Mouse (Mus musculus) neural tube, embryonic 13.5 days (tissue): ENCODE results near the gene Ift27. TPM values are rescaled to one million over a fixed set of nuclear protein-coding genes. Genes with fewer than 3 reads are reported as not detected.

Experiments used
- ATAC-seq: fragments of 200-750 bp; cut with Nextera tagmentation; 2 replicates; pipeline ENCODE4 v1.8.0; 2017; ENCODE audit warnings: low read depth, mild to moderate bottlenecking, moderate TSS enrichment, moderate library complexity
- H3K27ac ChIP-seq: fragments of 300-500 bp; sonication (generic); replicated peaks from 2 replicates; pipeline ENCODE4 v1.5.1; 2015; ENCODE audit warnings: moderate library complexity, mild to moderate bottlenecking, inconsistent platforms
- H3K27me3 ChIP-seq: fragments of 300-500 bp; sonication (generic); 2 replicates; pipeline ENCODE4 v1.6.1; 2015; ENCODE audit warnings: mild to moderate bottlenecking, inconsistent platforms
- H3K36me3 ChIP-seq: fragments of 300-500 bp; sonication (generic); 2 replicates; pipeline ENCODE4 v1.6.1; 2015; ENCODE audit warnings: mild to moderate bottlenecking, inconsistent platforms
- H3K4me1 ChIP-seq: fragments of 300-500 bp; sonication (generic); replicated peaks from 2 replicates; pipeline ENCODE4 v1.6.1; 2015; ENCODE audit warnings: inconsistent platforms
- H3K4me2 ChIP-seq: fragments of 300-500 bp; sonication (generic); 2 replicates; pipeline ENCODE4 v1.6.1; 2015; ENCODE audit warnings: inconsistent platforms, mild to moderate bottlenecking, moderate library complexity
- H3K4me3 ChIP-seq: fragments of 300-500 bp; sonication (generic); 2 replicates; pipeline ENCODE4 v1.5.1; 2015; ENCODE audit warnings: mild to moderate bottlenecking, inconsistent platforms
- H3K9ac ChIP-seq: fragments of 300-500 bp; sonication (generic); 2 replicates; pipeline ENCODE4 v1.6.1; 2015; ENCODE audit warnings: moderate library complexity, mild to moderate bottlenecking, inconsistent platforms
- H3K9me3 ChIP-seq: fragments of 300-500 bp; sonication (generic); 2 replicates; pipeline ENCODE4 v1.6.1; 2016; ENCODE audit warnings: inconsistent platforms
- WGBS: fragments of 180-500 bp; shearing (Covaris S2); methylation state at CpG from one replicate; pipeline ENCODE4 v1.1.7; 2015; 5-methylcytosine and 5-hydroxymethylcytosine counted together
- polyA plus RNA-seq: library from polyadenylated mRNA; unstranded; fragments of >200 nt; fragmentation: Nextera tagmentation; extraction: Ambion mirVana; gene quantifications from 2 replicates; pipeline ENCODE4 v1.2.1, GENCODE M21; 2015

Gene Ift27
- polyA plus RNA-seq, 1 experiment from 2014 or later: 96.9 TPM

GRCm38 (mm10) chr15:78170708-78171107, 3.2 kb downstream of the Ift27 start:
- 89% methylated on average over 15 of the region's 15 CpGs for WGBS
- Histone ChIP-seq H3K9me3 (no peaks in the 10 kb centered on the region), H3K4me3 (no peak overlapping the region), H3K4me1 (peaks cover 30% of the 10 kb centered on the region), H3K9ac (peak overlapping the region; percentile 12; the same call in 1 of the 2 replicates), H3K27me3 (no peaks in the 10 kb centered on the region), H3K36me3 (peaks cover 11% of the 10 kb centered on the region; the same call in 1 of the 2 replicates), H3K27ac (no peak overlapping the region), H3K4me2 (no peak overlapping the region)
- ATAC-seq: no peak

- no peak for ATAC-seq
- Histone ChIP-seq H3K9ac (no peak overlapping the region), H3K36me3 (peaks cover 21% of the 10 kb centered on the region; the same call in 1 of the 2 replicates), H3K9me3 (no peaks in the 10 kb centered on the region), H3K4me2 (no peak overlapping the region), H3K27me3 (no peaks in the 10 kb centered on the region), H3K4me3 (no peak overlapping the region), H3K27ac (no peak overlapping the region), H3K4me1 (peaks cover 24% of the 10 kb centered on the region)
- WGBS: 86% methylated on average over 11 of the region's 11 CpGs
Measured at GRCm38 (mm10) chr15:78169566-78169965, 4.3 kb downstream of the Ift27 start.

- Histone ChIP-seq H3K4me3 (no peak overlapping the region), H3K27ac (no peak overlapping the region)
Measured at GRCm38 (mm10) chr15:78165292-78165691, 8.6 kb downstream of the Ift27 start.

GRCm38 (mm10) chr15:78164466-78164865, 9.4 kb downstream of the Ift27 start:
- Histone ChIP-seq H3K36me3 (peaks cover 36% of the 10 kb centered on the region), H3K4me3 (no peak overlapping the region), H3K27me3 (no peaks in the 10 kb centered on the region), H3K27ac (peak overlapping the region; percentile 46; the same call in 1 of the 2 replicates), H3K9ac (no peak overlapping the region), H3K4me2 (no peak overlapping the region), H3K4me1 (peaks cover 34% of the 10 kb centered on the region), H3K9me3 (no peaks in the 10 kb centered on the region)
- 60% methylated on average over 11 of the region's 11 CpGs for WGBS
- ATAC-seq: no peak

More at GRCm38 (mm10) chr15:78165292-78165691, 8.6 kb downstream of the Ift27 start:
- WGBS: 82% methylated on average over 4 of the region's 4 CpGs
- no peak for ATAC-seq
- no peak overlapping the region for H3K9ac ChIP-seq
- no peak overlapping the region for H3K4me2 ChIP-seq
- H3K36me3 ChIP-seq: peaks cover 36% of the 10 kb centered on the region
- H3K9me3 ChIP-seq: no peaks in the 10 kb centered on the region
- no peaks in the 10 kb centered on the region for H3K27me3 ChIP-seq
- H3K4me1 ChIP-seq: peaks cover 34% of the 10 kb centered on the region

GRCm38 (mm10) chr15:78161946-78162345, 12.0 kb downstream of the Ift27 start:
- Histone ChIP-seq H3K4me2 (no peak overlapping the region), H3K9me3 (no peaks in the 10 kb centered on the region), H3K36me3 (peaks cover 35% of the 10 kb centered on the region), H3K27ac (no peak overlapping the region), H3K4me3 (no peak overlapping the region), H3K9ac (no peak overlapping the region), H3K27me3 (no peaks in the 10 kb centered on the region), H3K4me1 (peaks cover 34% of the 10 kb centered on the region)
- ATAC-seq: no peak
- 67% methylated on average over 9 of the region's 9 CpGs for WGBS

- Histone ChIP-seq H3K27me3 (no peaks in the 10 kb centered on the region), H3K9me3 (no peaks in the 10 kb centered on the region), H3K4me3 (no peak overlapping the region), H3K27ac (no peak overlapping the region), H3K36me3 (peaks cover 9% of the 10 kb centered on the region; the same call in 1 of the 2 replicates), H3K4me2 (no peak overlapping the region), H3K4me1 (peaks cover 28% of the 10 kb centered on the region), H3K9ac (no peak overlapping the region)
- WGBS: 84% methylated on average over 5 of the region's 5 CpGs
- ATAC-seq: no peak
Measured at GRCm38 (mm10) chr15:78158335-78158734, 15.6 kb downstream of the Ift27 start.

- Histone ChIP-seq H3K27me3 (no peaks in the 10 kb centered on the region), H3K4me1 (peaks cover 30% of the 10 kb centered on the region), H3K36me3 (0 out of 2 replicates have a peak, but pooled peaks cover 5% of the 10 kb centered on the region), H3K9ac (no peak overlapping the region), H3K9me3 (no peaks in the 10 kb centered on the region), H3K4me2 (no peak overlapping the region), H3K27ac (no peak overlapping the region), H3K4me3 (no peak overlapping the region)
- 82% methylated on average over 4 of the region's 4 CpGs for WGBS
- no peak for ATAC-seq
Measured at GRCm38 (mm10) chr15:78157824-78158223, 16.1 kb downstream of the Ift27 start.

GRCm38 (mm10) chr15:78157330-78157729, 16.6 kb downstream of the Ift27 start:
- no peak overlapping the region for H3K9ac ChIP-seq
- 76% methylated on average over 8 of the region's 8 CpGs for WGBS
- no peak overlapping the region for H3K4me2 ChIP-seq
- peaks cover 27% of the 10 kb centered on the region for H3K4me1 ChIP-seq
- ATAC-seq: no peak
- H3K36me3 ChIP-seq: 0 out of 2 replicates have a peak, but pooled peaks cover 5% of the 10 kb centered on the region
- H3K27ac ChIP-seq: no peak overlapping the region
- H3K9me3 ChIP-seq: no peaks in the 10 kb centered on the region
- H3K4me3 ChIP-seq: no peak overlapping the region
- no peaks in the 10 kb centered on the region for H3K27me3 ChIP-seq

- H3K4me3 ChIP-seq: no peak overlapping the region
- no peak overlapping the region for H3K27ac ChIP-seq
- WGBS: 89% methylated on average over 6 of the region's 6 CpGs
- H3K9ac ChIP-seq: no peak overlapping the region
- peaks cover 13% of the 10 kb centered on the region; the same call in 1 of the 2 replicates for H3K4me1 ChIP-seq
- no peak overlapping the region for H3K4me2 ChIP-seq
- H3K36me3 ChIP-seq: 0 out of 2 replicates have a peak, but pooled peaks cover 5% of the 10 kb centered on the region
- no peak for ATAC-seq
- no peaks in the 10 kb centered on the region for H3K9me3 ChIP-seq
- no peaks in the 10 kb centered on the region for H3K27me3 ChIP-seq
Measured at GRCm38 (mm10) chr15:78155421-78155820, 18.5 kb downstream of the Ift27 start.

GRCm38 (mm10) chr15:78153045-78153775, 20.7 kb downstream of the Ift27 start:
- Histone ChIP-seq H3K9me3 (no peaks in the 10 kb centered on the region), H3K36me3 (no peaks in the 10 kb centered on the region), H3K4me2 (no peak overlapping the region), H3K27ac (no peak overlapping the region), H3K9ac (0 out of 2 replicates have a peak overlapping the region, but pooled peaks have one; percentile 9), H3K4me3 (no peak overlapping the region), H3K4me1 (peaks cover 13% of the 10 kb centered on the region; the same call in 1 of the 2 replicates), H3K27me3 (peaks cover 5% of the 10 kb centered on the region; the same call in 1 of the 2 replicates)
- 35% methylated on average over 11 of the region's 11 CpGs for WGBS
- 0 out of 2 replicates have a peak, but pooled peaks have one; percentile 22 for ATAC-seq

- WGBS: 69% methylated on average over 7 of the region's 7 CpGs
- Histone ChIP-seq H3K4me3 (no peak overlapping the region), H3K4me2 (no peak overlapping the region), H3K27ac (no peak overlapping the region), H3K9ac (no peak overlapping the region), H3K27me3 (peaks cover 5% of the 10 kb centered on the region; the same call in 1 of the 2 replicates), H3K36me3 (no peaks in the 10 kb centered on the region), H3K9me3 (no peaks in the 10 kb centered on the region), H3K4me1 (peaks cover 16% of the 10 kb centered on the region; the same call in 1 of the 2 replicates)
- ATAC-seq: no peak
Measured at GRCm38 (mm10) chr15:78148565-78148964, 25.3 kb downstream of the Ift27 start.

GRCm38 (mm10) chr15:78140226-78140625, 33.7 kb downstream of the Ift27 start:
- no peak for ATAC-seq
- 34% methylated on average over 8 of the region's 8 CpGs for WGBS
- no peak overlapping the region for H3K9ac ChIP-seq

More at GRCm38 (mm10) chr15:78140226-78140625, 33.7 kb downstream of the Ift27 start:
- no peak overlapping the region for H3K4me3 ChIP-seq
- no peak overlapping the region for H3K4me2 ChIP-seq
- H3K4me1 ChIP-seq: no peaks in the 10 kb centered on the region
- no peaks in the 10 kb centered on the region for H3K9me3 ChIP-seq
- H3K27ac ChIP-seq: no peak overlapping the region
- H3K36me3 ChIP-seq: no peaks in the 10 kb centered on the region
- H3K27me3 ChIP-seq: 0 out of 2 replicates have a peak, but pooled peaks cover 2% of the 10 kb centered on the region
